Mouse (Mus musculus) E14TG2a.4 (cell line): ENCODE measurements around the gene Proser2.

Experiments
- CTCF ChIP-seq: conservative IDR thresholded peaks from 2 replicates; pipeline ENCODE4 v1.5.1; 2014; ENCODE audit warnings: low read length
- NANOG ChIP-seq: IDR thresholded peaks from 2 replicates; pipeline ENCODE4 v1.6.1; 2014; ENCODE audit warnings: borderline replicate concordance, low read length, mixed read lengths
- POU5F1 ChIP-seq: IDR thresholded peaks from 2 replicates; pipeline ENCODE4 v1.6.1; 2014; ENCODE audit warnings: low read length, borderline replicate concordance

DNA sequence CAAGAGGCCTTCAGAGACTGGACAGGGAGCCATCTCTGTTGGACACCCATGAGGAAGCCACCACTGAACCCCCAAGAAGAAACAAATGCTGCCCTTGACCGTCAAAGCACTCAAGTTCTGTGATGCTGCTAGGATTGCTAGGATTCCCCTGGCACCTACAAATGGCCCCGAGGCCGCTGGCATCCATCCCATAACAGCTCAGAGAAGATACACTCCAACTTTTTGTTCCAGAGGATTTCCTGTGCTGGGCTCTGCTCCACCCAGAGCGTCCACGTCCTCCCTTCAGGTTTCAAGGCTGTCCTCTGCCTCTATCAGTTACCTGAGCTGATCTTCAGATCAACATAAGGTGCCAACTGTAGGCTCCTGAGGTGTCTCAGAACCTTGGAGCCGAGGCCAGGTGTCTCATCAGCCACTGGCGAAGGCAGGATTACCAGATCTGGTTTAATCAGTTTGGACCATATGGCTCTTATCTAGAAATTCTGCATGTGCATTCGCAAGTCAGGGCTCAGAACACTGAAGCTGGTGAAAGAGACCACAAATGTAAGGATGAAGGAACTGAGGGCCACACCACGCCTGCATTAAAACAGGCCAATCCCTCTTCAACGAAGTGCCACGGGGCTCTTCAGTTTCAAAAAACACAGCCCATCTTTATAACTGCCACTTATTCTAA, 1.7 kb downstream of the Proser2 start:
- no peak for TF ChIP-seq CTCF
- TF ChIP-seq NANOG, result no peak
- no peak for TF ChIP-seq POU5F1
